Mouse (Mus musculus): Measurements from ENCODE around the gene Gls2.
"Not testable (repeated sequence)": the region's sequence is repeated elsewhere in the genome, so short reads cannot be mapped to it uniquely, and the experiment has no call there.

Gene Gls2

DNA sequence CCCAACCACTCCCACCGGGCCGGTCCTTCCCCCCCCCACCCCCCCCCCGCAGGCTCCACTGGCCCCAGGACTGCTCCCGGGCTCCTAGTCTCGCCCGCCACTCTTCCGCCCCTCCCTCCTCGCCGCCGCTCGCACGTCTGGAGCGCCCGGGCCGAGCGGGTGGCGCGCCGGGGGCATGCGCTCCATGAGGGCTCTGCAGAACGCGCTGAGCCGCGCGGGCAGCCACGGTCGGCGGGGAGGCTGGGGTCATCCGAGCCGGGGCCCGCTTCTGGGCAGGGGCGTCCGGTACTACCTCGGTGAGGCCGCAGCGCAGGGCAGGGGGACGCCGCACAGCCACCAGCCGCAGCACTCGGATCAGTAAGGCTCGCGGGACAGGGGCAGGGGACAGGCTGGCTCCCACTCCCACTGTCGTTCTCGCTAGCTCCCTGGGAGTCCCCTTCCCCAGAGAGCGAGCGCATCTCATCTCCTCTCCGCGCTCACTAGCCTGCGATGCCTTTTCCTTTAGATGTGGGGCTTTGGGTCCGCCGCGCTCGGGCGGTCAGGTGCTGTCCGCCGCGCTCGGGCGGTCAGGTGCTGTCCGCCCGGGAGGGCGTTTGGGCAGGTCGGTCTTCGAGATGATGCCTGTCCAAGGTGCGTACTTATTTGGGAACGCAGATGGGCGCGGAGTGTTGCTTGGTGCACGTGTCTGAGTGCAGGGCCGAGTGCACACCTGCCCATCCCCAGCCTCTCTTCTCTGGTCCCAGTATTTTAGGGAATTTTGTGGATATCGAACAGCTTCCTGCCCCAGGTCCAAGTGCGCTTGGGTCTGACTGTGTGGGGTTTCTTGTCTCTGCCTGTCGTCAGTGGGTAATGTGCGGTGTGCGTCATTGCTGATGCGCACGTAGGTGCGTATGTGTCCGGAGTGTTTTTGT, 549 bp downstream of the Gls2 start:
- no peak for DNase-seq (ENCODE audit: low spot score in 2 of 2)

DNA sequence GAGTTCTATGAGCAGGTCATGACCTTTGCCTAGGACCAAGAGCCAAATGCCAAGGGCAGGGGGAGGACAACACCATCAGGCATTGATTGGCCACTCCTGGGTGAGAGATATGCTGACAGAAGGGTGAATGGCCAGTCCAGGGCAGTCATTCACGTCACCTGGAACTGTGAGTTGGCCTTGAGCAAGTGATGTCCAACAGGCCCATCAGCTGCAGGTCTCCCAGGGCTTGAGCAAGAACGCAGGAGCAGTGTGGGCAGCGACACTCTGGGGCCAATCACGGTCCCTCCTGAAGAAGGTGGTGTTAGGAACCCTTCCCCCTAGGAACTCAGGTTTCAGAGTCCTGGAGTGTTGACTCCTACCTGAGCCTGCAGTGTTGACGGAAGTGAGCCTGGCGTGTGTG, 7.6 kb downstream of the Gls2 start:
- DNase-seq (ENCODE audit: low spot score in 2 of 2): no peak

DNA sequence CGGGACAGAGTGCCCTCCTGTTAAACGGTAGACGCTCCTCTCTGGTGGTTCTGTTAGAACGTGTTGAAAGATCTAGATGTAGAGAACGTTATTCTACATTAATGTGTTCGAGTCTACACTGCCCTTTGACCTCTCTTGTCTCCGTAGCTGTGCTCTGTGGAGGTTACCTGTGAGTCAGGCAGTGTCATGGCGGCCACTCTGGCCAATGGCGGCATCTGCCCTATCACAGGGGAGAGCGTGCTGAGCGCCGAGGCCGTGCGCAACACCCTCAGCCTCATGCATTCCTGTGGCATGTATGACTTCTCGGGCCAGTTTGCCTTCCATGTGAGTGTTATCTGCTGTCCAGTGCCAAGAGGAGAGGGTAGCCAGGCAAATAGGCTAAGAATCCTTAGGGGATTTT, 10.7 kb downstream of the Gls2 start:
- DNase-seq (ENCODE audit: low spot score in 2 of 2): no peak

DNA sequence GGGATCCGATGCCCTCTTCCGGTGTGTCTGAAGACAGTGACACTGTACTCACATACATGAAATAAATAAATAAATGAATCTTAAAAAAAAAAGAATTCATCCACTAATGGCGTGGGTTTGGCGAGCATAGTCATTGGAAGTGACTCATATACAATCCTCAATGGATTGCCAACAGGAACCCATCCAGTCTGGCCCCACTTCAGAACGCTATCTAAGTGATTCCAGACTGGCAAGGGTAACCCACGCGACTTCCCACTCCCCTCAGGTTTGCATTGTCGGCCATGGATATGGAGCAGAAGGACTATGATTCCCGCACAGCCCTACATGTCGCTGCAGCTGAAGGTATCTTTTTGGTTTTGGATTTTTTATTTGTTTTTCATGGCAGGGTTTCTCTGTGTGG, 14.1 kb downstream of the Gls2 start:
- no peak for DNase-seq (ENCODE audit: low spot score in 2 of 2)

DNA sequence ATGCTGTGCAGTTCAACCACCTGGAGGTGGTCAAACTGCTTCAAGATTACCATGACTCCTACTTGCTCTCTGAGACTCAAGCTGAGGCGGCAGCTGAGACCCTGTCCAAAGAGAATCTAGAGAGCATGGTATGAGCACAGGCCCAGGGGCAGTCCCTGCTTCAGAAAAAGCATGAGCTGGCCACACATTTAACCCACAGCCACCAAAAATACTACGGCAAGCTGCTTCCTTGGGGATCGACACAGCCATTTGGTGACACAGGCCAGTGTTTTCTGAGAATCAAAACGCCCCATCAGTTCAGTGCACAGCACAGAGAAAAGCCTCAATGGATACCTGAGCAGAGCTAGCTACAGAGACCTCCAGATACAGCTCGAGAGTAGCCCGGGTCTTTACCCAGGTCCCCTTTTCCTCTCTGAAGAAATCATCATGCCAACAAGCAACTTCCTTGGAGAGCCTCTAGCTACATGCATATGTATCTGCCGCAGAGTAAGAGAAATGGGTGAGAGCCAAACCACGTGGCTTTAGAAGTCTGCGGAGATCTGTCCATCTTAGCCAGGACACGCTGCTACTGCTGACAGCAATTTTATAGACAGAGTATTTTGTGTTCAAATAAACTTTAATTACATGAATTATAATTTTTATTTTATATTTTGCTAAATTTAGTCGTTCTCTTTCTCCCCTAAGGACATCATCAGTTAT, 15.2 kb downstream of the Gls2 start:
- no peak for DNase-seq (ENCODE audit: low spot score in 2 of 2)

DNA sequence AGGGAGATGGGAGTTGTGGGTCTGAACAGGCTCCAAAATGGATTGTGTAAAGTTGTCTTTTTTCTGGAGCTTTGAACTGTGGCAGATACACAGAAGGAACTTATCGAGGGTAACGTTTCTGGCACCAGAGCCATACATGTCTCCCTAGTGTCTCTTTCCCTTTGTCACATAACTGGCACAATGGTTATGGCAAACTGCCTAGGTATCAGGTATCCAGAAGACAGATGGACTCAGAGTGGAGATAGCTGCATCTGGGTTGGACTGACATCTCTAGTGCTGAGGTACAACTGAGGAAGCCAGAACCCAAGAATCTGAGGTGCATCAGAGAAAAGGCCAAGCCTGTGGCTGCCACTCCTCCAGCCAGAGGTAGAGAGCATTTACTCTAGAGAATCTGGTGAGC, 15.9 kb downstream of the Gls2 start:
- DNase-seq (ENCODE audit: low spot score in 2 of 2): no peak

DNA sequence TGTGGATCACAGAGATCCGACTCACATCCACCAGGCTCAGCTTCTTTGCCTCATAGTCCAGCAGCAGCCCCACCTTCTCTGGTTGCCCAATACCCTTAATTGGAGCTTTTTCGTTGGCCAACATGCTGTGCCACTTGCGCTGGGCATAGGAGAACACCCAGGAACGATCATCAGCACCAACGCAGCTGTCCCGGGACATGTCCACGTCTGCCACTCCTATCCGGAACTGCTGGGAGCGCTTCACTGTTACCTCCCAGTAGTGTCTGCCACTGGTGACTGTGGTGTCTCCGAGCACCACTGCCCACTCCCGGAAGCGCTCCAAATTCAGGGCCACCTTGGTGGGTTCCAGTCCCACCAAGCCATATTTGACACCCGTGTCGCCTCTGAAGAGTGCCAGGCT, 16.7 kb downstream of the Gls2 start:
- DNase-seq (ENCODE audit: low spot score in 2 of 2): no peak

DNA sequence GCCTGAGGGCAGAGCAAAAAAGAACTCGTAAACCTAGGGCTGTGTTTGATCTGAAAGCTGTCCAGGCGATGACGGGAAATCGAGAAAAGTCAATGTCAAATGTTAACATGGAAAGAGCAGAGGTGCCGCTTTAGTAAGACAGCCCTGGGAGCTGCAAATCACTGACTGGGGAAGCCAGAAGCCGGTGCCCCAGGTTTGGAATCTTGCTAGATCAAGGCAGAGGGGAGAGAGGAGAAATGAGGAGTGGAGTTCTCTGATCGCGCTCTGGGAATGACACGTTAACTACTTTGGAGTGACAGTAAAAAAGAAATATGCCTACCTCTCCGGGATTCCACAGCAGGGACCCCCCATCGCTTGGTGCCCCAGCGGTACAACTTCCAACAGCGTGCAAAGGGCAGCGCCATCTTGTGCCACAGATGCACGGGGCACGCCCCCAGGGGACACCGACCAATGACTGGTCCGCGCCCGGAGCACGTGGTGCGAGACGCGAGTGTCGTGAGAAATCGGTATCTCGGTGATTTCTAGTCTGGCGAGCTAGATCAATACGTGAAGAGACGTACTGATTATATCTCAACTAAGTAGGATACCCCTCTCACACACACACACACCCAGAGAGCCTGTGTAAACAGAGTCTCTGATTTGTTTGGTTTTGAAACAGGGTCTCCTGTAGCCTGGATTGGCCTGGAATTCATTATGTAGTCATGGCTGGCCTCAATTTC, 17.3 kb downstream of the Gls2 start, which contains the start of gene Spryd4:
Gene Spryd4, minus strand, starts transcription at position 418 of the 719 bp plus-strand sequence.
- peak; percentile 77 to 88 for DNase-seq (ENCODE audit: low spot score in 2 of 2)

DNA sequence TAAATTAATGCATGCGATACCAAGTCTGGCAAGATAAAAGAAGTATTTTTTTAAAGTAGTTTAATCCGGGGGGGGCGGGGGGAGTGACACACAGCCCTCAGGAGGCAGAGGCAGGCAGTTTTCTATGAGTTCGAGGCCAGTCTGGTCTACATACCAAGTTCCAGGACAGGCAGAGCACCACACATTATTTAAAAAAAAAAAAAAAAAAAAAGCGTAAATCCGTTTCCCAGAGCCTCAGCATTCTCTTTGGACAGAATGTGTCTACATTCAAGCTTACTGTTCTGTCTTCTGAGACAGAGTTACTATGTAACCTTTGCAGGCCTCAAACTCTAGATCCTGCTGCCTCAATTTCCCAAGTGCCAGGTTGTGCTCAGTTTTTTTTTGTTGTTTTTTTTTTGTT, 17.9 kb downstream of the Gls2 start:
- DNase-seq (ENCODE audit: low spot score in 2 of 2): no peak

DNA sequence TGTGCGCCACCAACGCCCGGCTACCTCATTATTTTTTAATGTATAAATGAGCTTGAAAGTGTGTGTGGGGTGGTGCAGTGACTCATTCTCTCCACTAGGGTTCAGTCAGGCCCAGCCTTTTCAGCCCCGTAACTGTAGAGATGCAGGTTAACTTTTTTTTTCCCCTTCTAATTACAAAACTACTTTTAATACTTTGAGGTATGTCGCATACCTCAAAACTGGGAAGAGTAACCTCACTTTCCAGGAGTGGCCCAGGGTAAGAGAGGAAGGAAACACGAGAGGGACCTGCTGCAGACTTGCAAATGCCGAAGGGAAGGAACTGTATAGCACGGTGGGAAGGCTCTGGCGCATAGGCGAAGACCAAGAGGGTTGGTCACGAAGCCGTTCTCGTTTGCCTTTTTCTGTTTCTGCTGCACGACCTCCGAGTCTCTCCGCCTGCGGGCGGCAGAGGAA, 18.6 kb downstream of the Gls2 start:
- peak; percentile 42 to 69 for DNase-seq (ENCODE audit: low spot score in 2 of 2)

DNA sequence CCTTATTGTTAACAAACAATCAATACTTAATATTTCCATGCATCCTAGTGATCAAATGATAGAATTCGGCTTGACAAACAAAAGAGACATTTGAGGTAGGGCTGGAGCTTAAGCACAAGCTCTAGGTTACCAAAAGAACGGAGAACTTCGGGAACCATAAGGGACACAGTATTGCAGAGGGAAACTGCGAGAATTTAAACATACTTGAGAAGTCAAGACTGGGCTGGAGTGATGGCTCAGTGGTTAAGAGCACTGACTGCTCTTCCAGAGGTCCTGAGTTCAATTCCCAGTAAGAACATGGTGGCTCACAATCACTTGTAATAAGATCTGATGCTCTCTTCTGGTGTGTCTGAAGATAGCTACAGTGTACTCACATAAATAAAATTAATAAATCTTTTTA, 19.9 kb downstream of the Gls2 start:
- DNase-seq (ENCODE audit: low spot score in 2 of 2): not testable (repeated sequence)

DNA sequence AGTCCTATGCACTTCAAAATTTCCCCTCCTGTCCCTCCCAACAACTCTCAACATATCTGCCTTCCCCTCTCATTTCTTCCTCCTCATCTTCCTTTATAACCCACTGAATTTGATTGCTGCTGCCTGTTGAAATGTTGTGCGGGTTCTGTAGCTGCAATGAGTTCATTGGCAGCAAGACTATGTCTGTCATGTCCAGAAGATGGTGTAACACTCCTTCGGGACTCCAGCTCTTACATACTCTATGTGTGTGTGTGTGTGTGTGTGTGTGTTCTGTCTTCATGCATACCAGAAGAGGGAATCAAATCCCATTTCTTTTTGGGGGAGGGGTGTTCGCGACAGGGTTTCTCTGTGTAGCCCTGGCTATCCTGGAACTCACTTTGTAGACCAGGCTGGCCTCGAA, 20.7 kb downstream of the Gls2 start:
- no peak for DNase-seq (ENCODE audit: low spot score in 2 of 2)

DNA sequence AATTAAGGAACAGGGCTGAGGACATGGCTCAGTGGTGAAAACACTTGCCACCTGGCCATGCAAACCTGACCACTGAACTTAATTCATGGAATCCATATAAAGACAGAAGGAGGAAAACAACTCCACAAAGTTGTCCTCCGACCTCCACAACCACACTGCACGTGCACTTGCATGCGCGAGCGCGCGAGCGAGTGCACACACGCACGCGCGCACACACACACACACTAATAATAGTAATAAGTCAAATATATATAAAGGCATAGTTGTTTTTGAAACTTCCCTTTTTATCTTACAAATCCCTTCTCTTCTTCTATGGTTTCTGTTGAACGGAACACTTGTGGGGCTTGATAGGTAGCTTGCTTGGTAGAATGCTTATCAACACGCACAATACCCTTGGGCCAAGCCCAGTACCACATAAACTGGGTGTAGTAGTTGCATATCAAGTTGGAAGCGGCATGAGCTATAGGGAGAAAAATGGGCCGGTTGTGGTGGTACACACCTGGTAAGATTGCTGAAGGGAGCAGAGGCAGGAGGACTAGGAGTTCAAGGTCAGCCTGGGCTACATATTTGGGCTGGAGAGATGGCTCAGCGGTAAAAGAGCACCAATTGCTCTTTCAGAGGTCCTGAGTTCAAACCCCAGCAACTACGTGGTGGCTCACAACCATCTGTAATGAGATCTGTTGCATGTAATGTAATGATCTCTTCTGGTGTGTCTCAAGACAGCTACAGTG, 24.3 kb downstream of the Gls2 start:
- no peak for DNase-seq (ENCODE audit: low spot score in 2 of 2)

DNA sequence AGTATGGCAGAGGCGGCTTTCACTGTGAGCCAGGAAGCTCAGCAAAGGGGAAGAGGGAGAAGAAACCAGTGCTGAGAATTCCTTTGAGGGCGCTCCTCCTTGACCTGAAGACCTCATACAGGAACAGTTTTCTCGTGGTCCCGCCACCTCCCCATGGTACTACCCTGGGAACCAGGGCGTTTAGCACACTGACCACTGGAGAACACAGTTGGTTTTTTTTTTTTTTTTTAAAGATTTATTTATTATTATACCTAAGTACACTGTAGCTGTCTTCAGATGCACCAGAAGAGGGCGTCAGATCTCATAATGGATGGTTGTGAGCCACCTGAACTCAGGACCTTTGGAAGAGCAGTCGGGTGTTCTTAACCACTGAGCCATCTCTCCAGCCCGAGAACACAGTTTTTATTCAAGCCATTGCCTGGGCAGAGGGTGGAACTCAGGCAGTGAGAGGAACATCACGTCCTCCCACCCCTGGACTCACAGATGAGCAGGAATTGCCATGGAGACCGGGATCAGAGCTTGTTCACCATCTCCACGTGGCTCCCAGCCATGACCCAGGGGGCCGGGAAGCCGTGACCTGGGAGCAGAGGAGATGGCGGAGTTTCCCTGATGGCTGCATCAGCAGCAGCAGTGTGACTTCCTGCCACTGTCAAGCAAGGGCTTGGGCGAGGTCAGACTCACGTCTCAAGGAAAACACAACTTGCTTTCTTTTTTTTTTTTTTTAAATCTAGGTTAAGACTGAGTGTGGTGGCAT, 27.5 kb downstream of the Gls2 start:
- no peak for DNase-seq (ENCODE audit: low spot score in 2 of 2)

DNA sequence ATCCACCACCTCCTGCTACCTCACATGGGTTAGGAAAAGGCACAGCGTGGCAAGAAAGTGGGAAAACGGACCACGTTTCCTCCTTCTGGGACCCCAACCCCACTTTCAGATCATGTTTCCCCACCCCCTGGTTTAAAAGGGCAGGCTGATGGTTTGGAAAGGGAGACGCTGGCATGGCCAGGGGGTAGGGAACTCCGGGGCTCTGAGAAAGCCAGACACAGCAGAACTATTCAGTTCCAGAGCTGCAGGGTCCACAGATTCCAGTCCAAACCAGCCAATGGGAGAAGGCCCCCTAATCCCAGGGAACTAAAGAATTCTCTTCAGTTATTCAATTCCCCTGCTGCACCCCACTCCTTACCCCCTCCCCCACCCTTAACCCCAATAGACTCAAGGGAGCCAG, 30.8 kb downstream of the Gls2 start:
- no peak for DNase-seq (ENCODE audit: low spot score in 2 of 2)

DNA sequence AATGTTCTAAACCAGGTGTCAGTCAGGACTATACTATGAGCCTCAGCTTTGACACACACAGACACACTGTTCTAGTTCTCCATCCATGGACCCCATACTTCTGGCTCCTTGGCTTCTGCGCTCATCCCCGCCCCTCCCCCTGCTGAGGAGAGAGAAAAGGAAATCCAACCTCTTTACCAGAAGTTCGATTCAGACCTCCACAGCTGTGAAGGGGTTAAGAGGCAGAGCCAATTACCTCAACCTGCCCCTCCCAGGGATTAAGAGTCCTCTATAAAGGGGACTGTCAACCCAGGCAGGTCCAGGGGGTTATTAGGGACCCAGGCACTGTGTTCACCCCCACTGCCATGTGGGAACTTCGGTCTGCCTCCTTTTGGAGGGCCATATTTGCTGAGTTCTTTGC, 31.3 kb downstream of the Gls2 start, which contains the start of gene Mip:
Gene Mip, plus strand, starts transcription at position 301 of the 400 bp plus-strand sequence.
- no peak for DNase-seq (ENCODE audit: low spot score in 2 of 2)

DNA sequence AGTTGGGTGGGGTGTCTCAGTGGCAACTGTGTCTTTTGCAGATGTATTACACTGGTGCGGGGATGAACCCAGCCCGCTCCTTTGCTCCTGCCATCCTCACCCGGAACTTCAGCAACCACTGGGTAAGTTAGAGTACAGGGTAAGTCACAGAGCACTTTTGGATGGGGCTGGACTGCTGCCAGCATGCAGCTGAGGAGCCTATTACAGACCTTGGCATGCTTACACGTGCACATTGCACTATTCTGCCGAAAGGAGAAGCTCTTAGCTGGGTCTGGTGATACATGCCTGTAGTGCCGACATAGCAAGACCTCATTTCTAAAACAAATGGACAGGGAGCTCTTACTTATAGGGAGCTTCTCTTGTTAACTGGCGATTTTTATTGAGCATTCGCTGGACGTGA, 33.3 kb downstream of the Gls2 start:
- DNase-seq (ENCODE audit: low spot score in 2 of 2): no peak

DNA sequence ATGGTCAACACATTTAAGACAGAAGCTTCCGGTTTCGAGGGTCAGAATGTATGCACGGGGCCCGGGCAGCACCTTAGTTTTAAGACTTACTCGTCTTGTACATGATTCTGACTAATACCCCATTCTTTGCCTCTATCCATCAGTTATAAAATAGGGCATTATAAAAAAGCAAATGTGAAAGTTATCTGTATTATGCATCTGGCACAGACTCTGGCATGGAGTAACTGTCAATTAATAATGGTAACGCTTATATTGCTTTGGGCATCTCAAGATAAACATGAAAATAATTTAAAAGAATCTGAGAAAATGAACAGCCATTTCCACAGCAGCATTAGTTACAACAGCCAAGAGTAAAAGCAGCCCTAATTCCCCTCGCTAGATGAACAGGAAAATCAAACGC, 33.8 kb downstream of the Gls2 start:
- DNase-seq (ENCODE audit: low spot score in 2 of 2): no peak

DNA sequence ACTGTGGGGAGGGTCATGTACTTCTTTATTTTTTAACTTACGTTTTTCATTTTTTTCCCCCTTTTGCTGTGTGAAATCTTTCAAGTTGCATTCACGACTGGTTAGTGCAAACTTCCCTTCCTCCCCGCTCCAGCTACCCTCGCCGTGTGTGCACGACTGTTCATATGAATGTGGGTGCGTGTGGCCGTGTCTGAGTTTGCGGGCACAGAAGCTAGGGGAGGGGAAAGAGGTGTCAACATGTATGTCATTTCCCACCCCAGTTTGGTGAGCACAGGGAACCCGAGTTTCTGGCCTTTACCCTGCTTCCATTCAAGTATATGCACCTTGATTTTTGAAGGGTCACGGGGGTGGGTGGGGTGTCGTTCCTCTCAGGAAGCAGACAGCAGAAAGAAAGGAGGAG, 36.3 kb downstream of the Gls2 start:
- no peak for DNase-seq (ENCODE audit: low spot score in 2 of 2)

DNA sequence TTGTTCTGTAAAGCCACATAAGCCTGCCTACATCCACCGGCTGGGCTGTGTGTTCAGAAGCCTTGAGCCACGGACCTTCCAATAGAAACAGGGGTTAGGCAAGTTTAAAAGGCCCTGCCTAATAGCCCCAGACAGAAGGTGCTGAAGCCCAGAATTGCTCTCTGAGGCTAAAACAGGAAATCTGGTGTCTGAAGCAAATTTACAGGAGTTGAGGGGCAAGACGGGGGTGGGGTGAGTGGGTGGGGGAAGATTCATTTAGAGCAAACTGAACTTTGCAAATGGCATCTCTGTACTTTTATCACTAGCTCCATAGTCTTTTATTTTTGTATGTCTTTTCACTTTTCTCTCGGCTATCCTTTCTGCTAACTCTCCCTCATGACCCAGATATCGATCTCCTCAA, 36.9 kb downstream of the Gls2 start:
- no peak for DNase-seq (ENCODE audit: low spot score in 2 of 2)
